In the genomic region with DNA sequence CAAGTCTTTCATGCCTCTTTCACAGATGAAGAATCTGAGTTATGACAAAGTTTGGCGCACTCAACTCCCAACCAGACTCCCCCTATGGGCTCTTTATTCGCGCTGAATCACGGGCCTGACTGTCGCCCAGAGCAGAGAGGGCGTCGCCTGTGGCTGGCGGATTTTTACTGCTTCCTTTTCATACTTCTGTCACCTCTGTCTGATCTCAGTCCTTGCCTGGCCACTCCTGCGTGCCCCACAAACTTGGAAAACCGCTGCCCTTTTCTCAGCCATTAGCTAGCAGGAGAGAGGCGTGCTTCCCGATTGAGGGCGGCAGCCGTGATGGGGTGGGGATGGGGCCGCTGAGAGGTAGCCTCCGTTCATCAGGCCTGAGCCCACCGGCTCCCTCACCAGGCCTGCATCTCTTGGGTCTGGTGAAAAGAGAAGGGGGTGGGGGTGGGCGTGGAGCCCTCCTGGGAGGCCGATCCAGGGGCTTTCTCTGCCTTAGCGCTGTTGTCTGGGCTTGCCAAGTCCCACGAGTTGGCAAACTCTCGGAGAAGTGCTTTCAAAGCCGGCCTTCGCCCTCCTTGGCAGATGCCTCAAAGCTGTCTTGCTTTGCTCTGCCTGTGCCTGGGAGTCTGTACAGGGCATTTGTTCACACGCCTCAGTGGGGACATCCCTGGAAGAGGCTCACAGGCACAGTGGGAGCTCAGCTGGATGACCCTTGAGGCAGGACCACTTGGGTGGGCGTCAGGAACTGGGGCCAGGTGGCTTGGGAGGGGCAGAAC, we compare ENCODE assay signal across 8 mouse cellular contexts.
DNase-seq lines count a peak whose midpoint lies in the region; ATAC-seq lines count a peak whose summit lies in the region.

No protein-coding gene starts in this region.

- DNase-seq in brain, adult 2 months (ENCODE audit: low read depth, low spot score), result peak; percentile 29
- DNase-seq in gastrocnemius, adult 18-20 months (ENCODE audit: low spot score), result peak; percentile 53
- peak; percentile 34 to 72 for DNase-seq in layer of hippocampus, postnatal 14 days (ENCODE audit: low spot score in 2 of 2)
- DNase-seq in ovary, postnatal 14 days (ENCODE audit: low spot score), result peak; percentile 43
- peak; percentile 56 to 63 for DNase-seq in thymus, postnatal 36 days

- peak; percentile 37 for ATAC-seq in CD4-positive, CD25-positive, alpha-beta regulatory T cell, adult 4 months
- ATAC-seq in hindbrain, embryonic 13.5 days (ENCODE audit: low FRiP score), result peak; percentile 84
- ATAC-seq in lung, embryonic 16.5 days (ENCODE audit: low read depth), result peak; percentile 77

- H3K4me1 ChIP-seq in hindbrain, embryonic 13.5 days (replicated peaks), result peaks cover 17% of the 10 kb centered on the region
- peaks cover 21% of the 10 kb centered on the region for H3K4me1 ChIP-seq in lung, embryonic 16.5 days (replicated peaks; ENCODE audit: control insufficient read depth, insufficient read depth, low read length)

- peak overlapping the region; percentile 27 for H3K4me3 ChIP-seq in hindbrain, embryonic 13.5 days
- H3K4me3 ChIP-seq in lung, embryonic 16.5 days (ENCODE audit: low read length), result peak overlapping the region; percentile 42

- H3K9me3 ChIP-seq in hindbrain, embryonic 13.5 days, result no peaks in the 10 kb centered on the region
- H3K9me3 ChIP-seq in lung, embryonic 16.5 days (ENCODE audit: control insufficient read depth, low read length), result no peaks in the 10 kb centered on the region

- peak overlapping the region; percentile 23; the same call in 1 of the 2 replicates for H3K27ac ChIP-seq in hindbrain, embryonic 13.5 days
- H3K27ac ChIP-seq in lung, embryonic 16.5 days (ENCODE audit: low read length), result peak overlapping the region; percentile 43

- peak overlapping the region; percentile 51 for H3K9ac ChIP-seq in hindbrain, embryonic 13.5 days
- peak overlapping the region; percentile 61 for H3K9ac ChIP-seq in lung, embryonic 16.5 days (ENCODE audit: low read length)

- peak overlapping the region; percentile 59 for H3K4me2 ChIP-seq in hindbrain, embryonic 13.5 days
- H3K4me2 ChIP-seq in lung, embryonic 16.5 days (ENCODE audit: low read depth, low read length), result peak overlapping the region; percentile 74

- no peaks in the 10 kb centered on the region for H3K36me3 ChIP-seq in hindbrain, embryonic 13.5 days
- H3K36me3 ChIP-seq in lung, embryonic 16.5 days (ENCODE audit: control insufficient read depth, insufficient read depth, low read length), result no peaks in the 10 kb centered on the region

- 1% methylated on average over 26 of the region's 26 CpGs for WGBS in hindbrain, embryonic 13.5 days
- WGBS in lung, embryonic 16.5 days, result 3% methylated on average over 26 of the region's 26 CpGs

- peaks cover 42% of the 10 kb centered on the region for H3K27me3 ChIP-seq in hindbrain, embryonic 13.5 days
- H3K27me3 ChIP-seq in lung, embryonic 16.5 days (ENCODE audit: control insufficient read depth, insufficient read depth, low read depth, low read length), result no peaks in the 10 kb centered on the region

Comparison
In these comparisons a context has a peak if more than half of its experiments do, and no peak if none do; other contexts are left out.
1. Peak in every context shown above with its lines: DNase-seq, ATAC-seq, H3K4me3 ChIP-seq and H3K27ac ChIP-seq.